21 mouse cellular contexts compared by ENCODE assay signal in genomic region chr3:130153117-130153516, GRCm38 (mm10). TPM values are rescaled to one million over a fixed set of nuclear protein-coding genes. Genes with fewer than 3 reads are reported as not detected.
A peak's percentile ranks its signal among the peaks of the same experiment; 100 is the strongest.
DNase-seq lines count a peak whose midpoint lies in the region; ATAC-seq and TF ChIP-seq lines count a peak whose summit lies in the region.
"Had no signal": no experiment of that assay in that cellular context is flagged by ENCODE, and none has a peak within 500 bp of the region (broad histone marks: within the 10 kb centered on the region; RNA-seq: fewer than 3 reads in every experiment).

No protein-coding gene starts in this region.

- no peaks in the 10 kb centered on the region for H3K9me3 ChIP-seq in CH12.LX (replicated peaks; ENCODE audit: low read length)
- H3K9me3 ChIP-seq: embryonic facial prominence, embryonic 10.5 days; embryonic facial prominence, embryonic 12.5 days; forebrain, embryonic 13.5 days; forebrain, embryonic 15.5 days had no signal

- DNase-seq in frontal cortex, postnatal 25 days (ENCODE audit: low spot score in 2 of 2) = no peak
- DNase-seq in CH12.LX (ENCODE audit: extremely low read depth) = peak; percentile 27
- peak; percentile 9 for DNase-seq in telencephalon, adult 2 months (ENCODE audit: low read depth, low spot score)
- DNase-seq in adrenal gland, postnatal 36 days = no peak
- DNase-seq: adrenal gland, adult 2 months; adrenal gland, postnatal 10 days; adrenal gland, postnatal 25 days; B cell, adult 2 months; cerebellum, adult 11-12 months; cerebellum, adult 2 months; cerebellum, adult 9-10 months; cerebellum, postnatal 10 days; cerebellum, postnatal 25 days; forebrain, postnatal 0 days had no signal

- peaks cover 7 to 24% of the 10 kb centered on the region in 2 experiments for H3K4me1 ChIP-seq in CH12.LX (ENCODE audit: control insufficient read depth in 1 of 2, insufficient read depth in 2 of 2)
- H3K4me1 ChIP-seq: embryonic facial prominence, embryonic 10.5 days; embryonic facial prominence, embryonic 12.5 days; forebrain, embryonic 13.5 days; forebrain, embryonic 15.5 days had no signal

- no peaks in the 10 kb centered on the region for H3K27me3 ChIP-seq in CH12.LX (replicated peaks)
- H3K27me3 ChIP-seq: embryonic facial prominence, embryonic 12.5 days; forebrain, embryonic 13.5 days; forebrain, embryonic 15.5 days had no signal

- TF ChIP-seq CTCF in CH12.LX (conservative IDR thresholded peaks at IDR 0.05 in 1 of 2, IDR thresholded peaks at IDR 0.05 in 1 of 2; ENCODE audit: low read depth in 2 of 2, low read length in 2 of 2) = no peak

- TF ChIP-seq RAD21 in CH12.LX (IDR thresholded peaks at IDR 0.05; ENCODE audit: low read depth, low read length) = no peak

- H3K9ac ChIP-seq in CH12.LX (ENCODE audit: insufficient read depth, low read depth) = no peak overlapping the region
- H3K9ac ChIP-seq: embryonic facial prominence, embryonic 12.5 days; forebrain, embryonic 13.5 days; forebrain, embryonic 15.5 days; forebrain, postnatal 0 days had no signal

- no peak overlapping the region for H3K4me2 ChIP-seq in CH12.LX (ENCODE audit: insufficient read depth, low read depth, poor library complexity, severe bottlenecking)
- H3K4me2 ChIP-seq: embryonic facial prominence, embryonic 12.5 days; forebrain, embryonic 13.5 days; forebrain, embryonic 15.5 days had no signal

- no peak overlapping the region for H3K4me3 ChIP-seq in CH12.LX (replicated peaks in 1 of 3; ENCODE audit: low read depth in 2 of 3, low read length in 2 of 3, poor library complexity in 1 of 3)
- H3K4me3 ChIP-seq: embryonic facial prominence, embryonic 10.5 days; embryonic facial prominence, embryonic 12.5 days; forebrain, embryonic 13.5 days; forebrain, embryonic 15.5 days had no signal

- no peaks in the 10 kb centered on the region for H3K79me2 ChIP-seq in CH12.LX (replicated peaks; ENCODE audit: control insufficient read depth, extremely low read depth, insufficient read depth, poor library complexity, severe bottlenecking)

- peak; percentile 91 for ATAC-seq in frontal cortex, adult (ENCODE audit: low TSS enrichment)
- ATAC-seq: CD4-positive, CD25-positive, alpha-beta regulatory T cell, adult 4 months; forebrain, embryonic 13.5 days; forebrain, embryonic 15.5 days; forebrain, postnatal 0 days had no signal

- dilution Hi-C loops in CH12.LX (cut with MboI; ENCODE audit: extremely low pct_ligation_motif_present, extremely low pct_unique_long_range_greater_than_20kb, low sequenced_read_pairs) = no loop called here

- in situ Hi-C loops in CH12.LX (cut with MboI; ENCODE audit: low pct_ligation_motif_present, low pct_unique_long_range_greater_than_20kb, low sequenced_read_pairs) = no loop called here

- no peak for TF ChIP-seq POLR2A in CH12.LX (IDR thresholded peaks at IDR 0.05; ENCODE audit: low read depth, low read length)

- TF ChIP-seq EP300 in CH12.LX (IDR thresholded peaks at IDR 0.05; ENCODE audit: low read length) = no peak

- H3K36me3 ChIP-seq in CH12.LX (replicated peaks in 1 of 2; ENCODE audit: control insufficient read depth in 1 of 2, insufficient read depth in 1 of 2, low read length in 1 of 2) = no peaks in the 10 kb centered on the region
- H3K36me3 ChIP-seq: embryonic facial prominence, embryonic 10.5 days; embryonic facial prominence, embryonic 12.5 days; forebrain, embryonic 15.5 days had no signal

- no peak overlapping the region for H3K27ac ChIP-seq in CH12.LX (ENCODE audit: insufficient read depth, low read depth)
- H3K27ac ChIP-seq: embryonic facial prominence, embryonic 10.5 days; embryonic facial prominence, embryonic 12.5 days; forebrain, embryonic 13.5 days; forebrain, embryonic 15.5 days had no signal

TF ChIP-seq in CH12.LX, 34 proteins besides CTCF, POLR2A, EP300 and RAD21:
- TF ChIP-seq JUN (IDR thresholded peaks at IDR 0.05; ENCODE audit: insufficient read depth, low read depth, low read length) (no peak), ZC3H11A (IDR thresholded peaks at IDR 0.05; ENCODE audit: low read depth, low read length) (no peak), USF1 (IDR thresholded peaks at IDR 0.05; ENCODE audit: low read depth, low read length) (no peak), ELF1 (IDR thresholded peaks at IDR 0.05; ENCODE audit: low read depth, low read length) (no peak), SMC3 (IDR thresholded peaks at IDR 0.05; ENCODE audit: low read depth, low read length) (no peak), MXI1 (IDR thresholded peaks at IDR 0.05; ENCODE audit: low read depth, low read length) (no peak), JUND (conservative IDR thresholded peaks at IDR 0.05; ENCODE audit: low read depth, low read length) (no peak), E2F4 (IDR thresholded peaks at IDR 0.05; ENCODE audit: insufficient replicate concordance, low read depth, low read length) (no peak), USF2 (conservative IDR thresholded peaks at IDR 0.05; ENCODE audit: low read depth, low read length) (no peak), TBP (conservative IDR thresholded peaks at IDR 0.05; ENCODE audit: low read depth, low read length) (no peak), HCFC1 (IDR thresholded peaks at IDR 0.05; ENCODE audit: low read depth, low read length) (no peak), GABPA (IDR thresholded peaks at IDR 0.05; ENCODE audit: insufficient replicate concordance, low read depth, low read length) (no peak), BHLHE40 (IDR thresholded peaks at IDR 0.05; ENCODE audit: low read depth, low read length) (no peak), RCOR1 (conservative IDR thresholded peaks at IDR 0.05; ENCODE audit: low read depth, low read length) (no peak), MAX (IDR thresholded peaks at IDR 0.05; ENCODE audit: low read length) (no peak), ZKSCAN1 (IDR thresholded peaks at IDR 0.05; ENCODE audit: borderline replicate concordance, low read depth, low read length) (no peak), UBTF (IDR thresholded peaks at IDR 0.05; ENCODE audit: low read depth, low read length) (no peak), IRF4 (IDR thresholded peaks at IDR 0.05; ENCODE audit: low read depth, low read length) (no peak), POLR2AphosphoS2 (IDR thresholded peaks at IDR 0.05; ENCODE audit: low read depth, low read length) (no peak), ZNF384 (IDR thresholded peaks at IDR 0.05; ENCODE audit: low read depth, low read length) (no peak)

RNA-seq across cellular contexts. Expression of gene Col25a1, which starts 21.8 kb away (rescaled TPM):
- total RNA-seq in CH12.LX (2012; rRNA removed) (not detected in 2 replicates), CH12.LX (2014; rRNA removed) (not detected in 2 replicates)
- not detected in 2 replicates for polyA plus RNA-seq in CH12.LX (2012; ENCODE audit: insufficient read length, low read depth)
- 1 to 10 TPM; 2.7 to 9.2 TPM for total RNA-seq in adrenal gland, postnatal 36 days (2021)
- total RNA-seq: MEL had no signal

Comparison
In these comparisons a context has a peak if more than half of its experiments do, and no peak if none do; other contexts are left out.
1. DNase-seq: peak in CH12.LX (single experiment) and telencephalon, adult 2 months (single experiment); none in frontal cortex, postnatal 25 days (0 of 2) and adrenal gland, postnatal 36 days (0 of 2).